Mouse (Mus musculus) hindbrain, embryonic 13.5 days (tissue): ENCODE measurements around the gene Clta. TPM values are rescaled to one million over a fixed set of nuclear protein-coding genes. Genes with fewer than 3 reads are reported as not detected.

Source experiments
- ATAC-seq: fragments of 200-750 bp; cut with Nextera tagmentation; 2 replicates; pipeline ENCODE4 v1.8.0; 2017; ENCODE audit warnings: moderate TSS enrichment; ENCODE audit not compliant: low FRiP score
- H3K27ac ChIP-seq: fragments of 300-500 bp; sonication (generic); 2 replicates; pipeline ENCODE4 v1.5.1; 2015; ENCODE audit warnings: inconsistent platforms, mild to moderate bottlenecking, moderate library complexity
- H3K27me3 ChIP-seq: fragments of 300-500 bp; sonication (generic); 2 replicates; pipeline ENCODE4 v1.6.1; 2015; ENCODE audit warnings: mild to moderate bottlenecking, inconsistent platforms
- H3K36me3 ChIP-seq: fragments of 300-500 bp; sonication (generic); 2 replicates; pipeline ENCODE4 v1.6.1; 2015; ENCODE audit warnings: mild to moderate bottlenecking, inconsistent platforms
- H3K4me1 ChIP-seq: fragments of 300-500 bp; sonication (generic); replicated peaks from 2 replicates; pipeline ENCODE4 v1.6.1; 2015; ENCODE audit warnings: inconsistent platforms
- H3K4me2 ChIP-seq: fragments of 300-500 bp; sonication (generic); 2 replicates; pipeline ENCODE4 v1.6.1; 2015; ENCODE audit warnings: inconsistent platforms, mild to moderate bottlenecking, moderate library complexity
- H3K4me3 ChIP-seq: fragments of 300-500 bp; sonication (generic); 2 replicates; pipeline ENCODE4 v1.5.1; 2015; ENCODE audit warnings: mild to moderate bottlenecking, inconsistent platforms
- H3K9ac ChIP-seq: fragments of 300-500 bp; sonication (generic); 2 replicates; pipeline ENCODE4 v1.6.1; 2015; ENCODE audit warnings: mild to moderate bottlenecking, inconsistent platforms
- H3K9me3 ChIP-seq: fragments of 300-500 bp; sonication (generic); 2 replicates; pipeline ENCODE4 v1.6.1; 2016; ENCODE audit warnings: inconsistent platforms
- WGBS: fragments of 180-500 bp; shearing (Covaris S2); methylation state at CpG from one replicate; pipeline ENCODE4 v1.1.7; 2015; 5-methylcytosine and 5-hydroxymethylcytosine counted together
- polyA plus RNA-seq: library from polyadenylated mRNA; unstranded; fragments of >200 nt; fragmentation: Nextera tagmentation; extraction: Ambion mirVana; gene quantifications from 2 replicates; pipeline ENCODE4 v1.2.1, GENCODE M21; 2015

Gene Clta
- polyA plus RNA-seq, 1 experiment from 2014 or later, result 330 TPM

GRCm38 (mm10) chr4:44012376-44013367 lies 8.4 kb downstream of the Clta start:
- H3K27me3 ChIP-seq, result no peaks in the 10 kb centered on the region
- peak overlapping the region; percentile 81 for H3K27ac ChIP-seq
- peak overlapping the region; percentile 93 for H3K4me2 ChIP-seq
- 0 out of 2 replicates have a peak, but pooled peaks cover 10% of the 10 kb centered on the region for H3K36me3 ChIP-seq
- no peaks in the 10 kb centered on the region for H3K9me3 ChIP-seq
- WGBS, result under 1% methylated on average over 77 of the region's 77 CpGs
- peak overlapping the region; percentile 100 for H3K4me3 ChIP-seq
- H3K9ac ChIP-seq, result peak overlapping the region; percentile 99
- H3K4me1 ChIP-seq, result peaks cover 39% of the 10 kb centered on the region
- ATAC-seq, result peak; percentile 98

- Histone ChIP-seq H3K27ac (no peak overlapping the region), H3K9me3 (no peaks in the 10 kb centered on the region), H3K36me3 (peaks cover 14% of the 10 kb centered on the region), H3K4me2 (peak overlapping the region; percentile 93), H3K9ac (peak overlapping the region; percentile 99), H3K27me3 (no peaks in the 10 kb centered on the region), H3K4me1 (peaks cover 39% of the 10 kb centered on the region), H3K4me3 (peak overlapping the region; percentile 100)
- 33% methylated on average over 11 of the region's 11 CpGs for WGBS
- no peak for ATAC-seq
Measured at GRCm38 (mm10) chr4:44013391-44014070, 9.3 kb downstream of the Clta start.

GRCm38 (mm10) chr4:44016071-44016470 lies 11.8 kb downstream of the Clta start:
- peaks cover 39% of the 10 kb centered on the region for H3K36me3 ChIP-seq
- no peaks in the 10 kb centered on the region for H3K27me3 ChIP-seq
- peaks cover 39% of the 10 kb centered on the region for H3K4me1 ChIP-seq
- no peaks in the 10 kb centered on the region for H3K9me3 ChIP-seq
- no peak overlapping the region for H3K4me3 ChIP-seq
- H3K4me2 ChIP-seq, result no peak overlapping the region
- no peak overlapping the region for H3K27ac ChIP-seq
- ATAC-seq, result no peak
- H3K9ac ChIP-seq, result no peak overlapping the region
- WGBS, result 94% methylated on average over 4 of the region's 4 CpGs

GRCm38 (mm10) chr4:44016791-44017190 lies 12.5 kb downstream of the Clta start:
- 94% methylated on average over 12 of the region's 12 CpGs for WGBS
- Histone ChIP-seq H3K9ac (no peak overlapping the region), H3K4me2 (no peak overlapping the region)

GRCm38 (mm10) chr4:44022323-44022722 lies 18.1 kb downstream of the Clta start:
- Histone ChIP-seq H3K27me3 (no peaks in the 10 kb centered on the region), H3K9me3 (no peaks in the 10 kb centered on the region), H3K27ac (no peak overlapping the region), H3K4me2 (no peak overlapping the region), H3K36me3 (peaks cover 92% of the 10 kb centered on the region), H3K4me3 (no peak overlapping the region), H3K4me1 (no peaks in the 10 kb centered on the region), H3K9ac (no peak overlapping the region)
- 92% methylated on average over 4 of the region's 4 CpGs for WGBS
- no peak for ATAC-seq

More at GRCm38 (mm10) chr4:44016791-44017190, 12.5 kb downstream of the Clta start:
- no peak overlapping the region for H3K4me3 ChIP-seq
- H3K27me3 ChIP-seq, result no peaks in the 10 kb centered on the region
- no peak overlapping the region for H3K27ac ChIP-seq
- H3K9me3 ChIP-seq, result no peaks in the 10 kb centered on the region
- peaks cover 46% of the 10 kb centered on the region for H3K36me3 ChIP-seq
- H3K4me1 ChIP-seq, result peaks cover 38% of the 10 kb centered on the region
- ATAC-seq, result no peak

- Histone ChIP-seq H3K9ac (no peak overlapping the region), H3K36me3 (peaks cover 96% of the 10 kb centered on the region), H3K27ac (no peak overlapping the region), H3K4me2 (no peak overlapping the region), H3K9me3 (no peaks in the 10 kb centered on the region), H3K4me3 (no peak overlapping the region), H3K4me1 (no peaks in the 10 kb centered on the region), H3K27me3 (no peaks in the 10 kb centered on the region)
- 94% methylated on average over 11 of the region's 11 CpGs for WGBS
- ATAC-seq, result no peak
Measured at GRCm38 (mm10) chr4:44022766-44023165, 18.5 kb downstream of the Clta start.

- Histone ChIP-seq H3K36me3 (peaks cover 100% of the 10 kb centered on the region), H3K27ac (no peak overlapping the region), H3K4me2 (no peak overlapping the region), H3K4me1 (no peaks in the 10 kb centered on the region), H3K9ac (no peak overlapping the region), H3K4me3 (no peak overlapping the region), H3K9me3 (no peaks in the 10 kb centered on the region), H3K27me3 (no peaks in the 10 kb centered on the region)
- WGBS, result 96% methylated on average over 9 of the region's 9 CpGs
- ATAC-seq, result no peak
Measured at GRCm38 (mm10) chr4:44023681-44024080, 19.4 kb downstream of the Clta start.

- no peak for ATAC-seq
Measured at GRCm38 (mm10) chr4:44024241-44024640, 20.0 kb downstream of the Clta start.

GRCm38 (mm10) chr4:44025570-44025969 lies 21.3 kb downstream of the Clta start:
- ATAC-seq, result no peak
- no peak overlapping the region for H3K4me2 ChIP-seq
- H3K27ac ChIP-seq, result no peak overlapping the region
- no peak overlapping the region for H3K4me3 ChIP-seq
- H3K9me3 ChIP-seq, result no peaks in the 10 kb centered on the region
- peaks cover 99% of the 10 kb centered on the region for H3K36me3 ChIP-seq
- H3K9ac ChIP-seq, result no peak overlapping the region
- no peaks in the 10 kb centered on the region for H3K27me3 ChIP-seq
- no peaks in the 10 kb centered on the region for H3K4me1 ChIP-seq
- 95% methylated on average over 6 of the region's 6 CpGs for WGBS

More at GRCm38 (mm10) chr4:44024241-44024640, 20.0 kb downstream of the Clta start:
- H3K36me3 ChIP-seq, result peaks cover 99% of the 10 kb centered on the region
- H3K9me3 ChIP-seq, result no peaks in the 10 kb centered on the region
- H3K27ac ChIP-seq, result no peak overlapping the region
- H3K4me1 ChIP-seq, result no peaks in the 10 kb centered on the region
- H3K9ac ChIP-seq, result no peak overlapping the region
- 96% methylated on average over 6 of the region's 6 CpGs for WGBS
- no peak overlapping the region for H3K4me2 ChIP-seq
- no peak overlapping the region for H3K4me3 ChIP-seq
- no peaks in the 10 kb centered on the region for H3K27me3 ChIP-seq

- Histone ChIP-seq H3K36me3 (peaks cover 99% of the 10 kb centered on the region), H3K9ac (no peak overlapping the region), H3K9me3 (no peaks in the 10 kb centered on the region), H3K4me1 (no peaks in the 10 kb centered on the region), H3K27ac (no peak overlapping the region), H3K4me2 (no peak overlapping the region), H3K27me3 (no peaks in the 10 kb centered on the region), H3K4me3 (no peak overlapping the region)
- ATAC-seq, result no peak
- 61% methylated on average over 16 of the region's 16 CpGs for WGBS
Measured at GRCm38 (mm10) chr4:44028303-44029135, 24.3 kb downstream of the Clta start.

GRCm38 (mm10) chr4:44029661-44030066 lies 25.4 kb downstream of the Clta start:
- no peaks in the 10 kb centered on the region for H3K4me1 ChIP-seq
- no peak overlapping the region for H3K27ac ChIP-seq
- peaks cover 94% of the 10 kb centered on the region for H3K36me3 ChIP-seq
- WGBS, result 95% methylated on average over 15 of the region's 15 CpGs
- no peak for ATAC-seq
- no peaks in the 10 kb centered on the region for H3K27me3 ChIP-seq
- no peak overlapping the region for H3K4me3 ChIP-seq
- H3K4me2 ChIP-seq, result no peak overlapping the region
- H3K9me3 ChIP-seq, result no peaks in the 10 kb centered on the region
- H3K9ac ChIP-seq, result no peak overlapping the region

- Histone ChIP-seq H3K9me3 (no peaks in the 10 kb centered on the region), H3K9ac (no peak overlapping the region), H3K4me2 (no peak overlapping the region), H3K36me3 (peaks cover 92% of the 10 kb centered on the region), H3K4me1 (no peaks in the 10 kb centered on the region), H3K27ac (no peak overlapping the region), H3K27me3 (no peaks in the 10 kb centered on the region), H3K4me3 (no peak overlapping the region)
- 90% methylated on average over 5 of the region's 5 CpGs for WGBS
- ATAC-seq, result no peak
Measured at GRCm38 (mm10) chr4:44031521-44031920, 27.3 kb downstream of the Clta start.
